Mouse (Mus musculus) hindbrain, embryonic 12.5 days (tissue): ENCODE measurements around the gene Tpsg1. TPM values are rescaled to one million over a fixed set of nuclear protein-coding genes. Genes with fewer than 3 reads are reported as not detected.
A peak's percentile ranks its signal among the peaks of the same experiment; 100 is the strongest.

ENCODE experiments used
- ATAC-seq: fragments of 200-750 bp; cut with Nextera tagmentation; 2 replicates; pipeline ENCODE4 v1.8.0; 2017; ENCODE audit warnings: moderate TSS enrichment; ENCODE audit not compliant: low FRiP score
- H3K27ac ChIP-seq: fragments of 300-500 bp; sonication (generic); 2 replicates; pipeline ENCODE4 v1.5.1; 2016; ENCODE audit warnings: mild to moderate bottlenecking
- H3K27me3 ChIP-seq: fragments of 300-500 bp; sonication (generic); 2 replicates; pipeline ENCODE4 v1.6.1; 2016; ENCODE audit warnings: mild to moderate bottlenecking
- H3K36me3 ChIP-seq: fragments of 300-500 bp; sonication (generic); 2 replicates; pipeline ENCODE4 v1.6.1; 2016; ENCODE audit warnings: mild to moderate bottlenecking
- H3K4me1 ChIP-seq: fragments of 300-500 bp; sonication (generic); 2 replicates; pipeline ENCODE4 v1.6.1; 2016
- H3K4me2 ChIP-seq: fragments of 300-500 bp; sonication (generic); replicated peaks from 2 replicates; pipeline ENCODE4 v1.6.1; 2016; ENCODE audit warnings: mild to moderate bottlenecking
- H3K4me3 ChIP-seq: fragments of 300-500 bp; sonication (generic); 2 replicates; pipeline ENCODE4 v1.5.1; 2016; ENCODE audit warnings: mild to moderate bottlenecking
- H3K9ac ChIP-seq: fragments of 300-500 bp; sonication (generic); 2 replicates; pipeline ENCODE4 v1.6.1; 2016; ENCODE audit warnings: mild to moderate bottlenecking, moderate library complexity
- H3K9me3 ChIP-seq: fragments of 300-500 bp; sonication (generic); replicated peaks from 2 replicates; pipeline ENCODE4 v1.6.1; 2016; ENCODE audit warnings: mild to moderate bottlenecking
- WGBS: fragments of 180-500 bp; shearing (Covaris S2); methylation state at CpG from one replicate; pipeline ENCODE4 v1.1.7; 2016; 5-methylcytosine and 5-hydroxymethylcytosine counted together
- polyA plus RNA-seq: library from polyadenylated mRNA; unstranded; fragments of >200 nt; fragmentation: Nextera tagmentation; extraction: Ambion mirVana; gene quantifications from 2 replicates; pipeline ENCODE4 v1.2.1, GENCODE M21; 2016

The Tpsg1 gene
- polyA plus RNA-seq, 1 experiment from 2014 or later, result not detected

- Histone ChIP-seq H3K4me1 (peaks cover 68% of the 10 kb centered on the region), H3K27me3 (no peaks in the 10 kb centered on the region; the same call in 1 of the 2 replicates), H3K4me2 (no peak overlapping the region), H3K4me3 (no peak overlapping the region), H3K9me3 (no peaks in the 10 kb centered on the region), H3K27ac (0 out of 2 replicates have a peak overlapping the region, but pooled peaks have one; percentile 12), H3K36me3 (no peaks in the 10 kb centered on the region), H3K9ac (no peak overlapping the region)
- WGBS, result 70% methylated on average over 7 of the region's 7 CpGs
- ATAC-seq, result no peak
These were observed 40.5 kb downstream of the Tpsg1 start for GRCm38 (mm10) chr17:25409621-25410020.

GRCm38 (mm10) chr17:25410180-25410579 lies 41.1 kb downstream of the Tpsg1 start:
- no peak overlapping the region for H3K4me3 ChIP-seq
- ATAC-seq, result no peak
- H3K36me3 ChIP-seq, result no peaks in the 10 kb centered on the region
- H3K27ac ChIP-seq, result 0 out of 2 replicates have a peak overlapping the region, but pooled peaks have one; percentile 30
- no peaks in the 10 kb centered on the region for H3K27me3 ChIP-seq
- WGBS, result 80% methylated on average over 6 of the region's 6 CpGs
- H3K9me3 ChIP-seq, result no peaks in the 10 kb centered on the region
- no peak overlapping the region for H3K9ac ChIP-seq
- no peak overlapping the region for H3K4me2 ChIP-seq
- H3K4me1 ChIP-seq, result peaks cover 68% of the 10 kb centered on the region

- WGBS, result 42% methylated on average over 7 of the region's 7 CpGs
- ATAC-seq, result no peak
- Histone ChIP-seq H3K27ac (peak overlapping the region; percentile 64), H3K36me3 (no peaks in the 10 kb centered on the region), H3K9ac (no peak overlapping the region), H3K27me3 (no peaks in the 10 kb centered on the region), H3K4me1 (peaks cover 68% of the 10 kb centered on the region), H3K4me2 (no peak overlapping the region), H3K4me3 (no peak overlapping the region), H3K9me3 (no peaks in the 10 kb centered on the region)
These were observed 41.7 kb downstream of the Tpsg1 start for GRCm38 (mm10) chr17:25410786-25411185.

GRCm38 (mm10) chr17:25411251-25411650 lies 42.2 kb downstream of the Tpsg1 start:
- Histone ChIP-seq H3K9ac (no peak overlapping the region), H3K4me2 (no peak overlapping the region), H3K9me3 (no peaks in the 10 kb centered on the region), H3K27me3 (no peaks in the 10 kb centered on the region), H3K36me3 (no peaks in the 10 kb centered on the region), H3K4me1 (peaks cover 68% of the 10 kb centered on the region), H3K4me3 (no peak overlapping the region), H3K27ac (peak overlapping the region; percentile 64)
- no peak for ATAC-seq
- WGBS, result 77% methylated on average over 4 of the region's 4 CpGs

GRCm38 (mm10) chr17:25414209-25414608 lies 45.1 kb downstream of the Tpsg1 start:
- no peak for ATAC-seq
- Histone ChIP-seq H3K4me1 (peaks cover 76% of the 10 kb centered on the region), H3K4me2 (no peak overlapping the region), H3K4me3 (no peak overlapping the region), H3K9me3 (no peaks in the 10 kb centered on the region), H3K36me3 (no peaks in the 10 kb centered on the region), H3K9ac (no peak overlapping the region), H3K27ac (no peak overlapping the region), H3K27me3 (no peaks in the 10 kb centered on the region)
- WGBS, result 77% methylated on average over 4 of the region's 4 CpGs

GRCm38 (mm10) chr17:25414917-25415316 lies 45.8 kb downstream of the Tpsg1 start:
- H3K9ac ChIP-seq, result 0 out of 2 replicates have a peak overlapping the region, but pooled peaks have one; percentile 45
- ATAC-seq, result no peak
- H3K9me3 ChIP-seq, result no peaks in the 10 kb centered on the region
- no peak overlapping the region for H3K4me3 ChIP-seq
- 28% methylated on average over 3 of the region's 3 CpGs for WGBS
- no peaks in the 10 kb centered on the region for H3K36me3 ChIP-seq
- H3K4me1 ChIP-seq, result peaks cover 78% of the 10 kb centered on the region
- no peaks in the 10 kb centered on the region for H3K27me3 ChIP-seq
- peak overlapping the region; percentile 86 for H3K27ac ChIP-seq
- H3K4me2 ChIP-seq, result 0 out of 2 replicates have a peak overlapping the region, but pooled peaks have one; percentile 25

GRCm38 (mm10) chr17:25415421-25415913 lies 46.4 kb downstream of the Tpsg1 start:
- no peaks in the 10 kb centered on the region for H3K9me3 ChIP-seq
- H3K4me1 ChIP-seq, result peaks cover 78% of the 10 kb centered on the region
- H3K27me3 ChIP-seq, result no peaks in the 10 kb centered on the region
- H3K4me3 ChIP-seq, result no peak overlapping the region
- H3K9ac ChIP-seq, result peak overlapping the region; percentile 45
- peak overlapping the region; percentile 25 for H3K4me2 ChIP-seq
- peak; percentile 48 for ATAC-seq
- H3K27ac ChIP-seq, result peak overlapping the region; percentile 86
- no peaks in the 10 kb centered on the region for H3K36me3 ChIP-seq
- WGBS, result 4% methylated on average over 6 of the region's 6 CpGs

- 13% methylated on average over 3 of the region's 3 CpGs for WGBS
- Histone ChIP-seq H3K9ac (0 out of 2 replicates have a peak overlapping the region, but pooled peaks have one; percentile 24), H3K4me3 (no peak overlapping the region), H3K9me3 (no peaks in the 10 kb centered on the region), H3K36me3 (no peaks in the 10 kb centered on the region), H3K4me2 (peak overlapping the region; percentile 25; the same call in 1 of the 2 replicates), H3K4me1 (peaks cover 75% of the 10 kb centered on the region), H3K27ac (peak overlapping the region; percentile 86), H3K27me3 (no peaks in the 10 kb centered on the region)
- ATAC-seq, result peak; percentile 29; the same call in 1 of the 2 replicates
These were observed 47.1 kb downstream of the Tpsg1 start for GRCm38 (mm10) chr17:25416219-25416618.

- Histone ChIP-seq H3K4me1 (peaks cover 71% of the 10 kb centered on the region), H3K9ac (no peak overlapping the region), H3K27ac (no peak overlapping the region), H3K9me3 (no peaks in the 10 kb centered on the region), H3K27me3 (no peaks in the 10 kb centered on the region), H3K4me2 (no peak overlapping the region), H3K4me3 (no peak overlapping the region), H3K36me3 (no peaks in the 10 kb centered on the region; the same call in 1 of the 2 replicates)
- ATAC-seq, result no peak
- 52% methylated on average over 6 of the region's 6 CpGs for WGBS
These were observed 48.9 kb downstream of the Tpsg1 start for GRCm38 (mm10) chr17:25417990-25418389.

- Histone ChIP-seq H3K27ac (peak overlapping the region; percentile 76), H3K4me1 (peaks cover 68% of the 10 kb centered on the region), H3K27me3 (no peaks in the 10 kb centered on the region), H3K4me3 (no peak overlapping the region), H3K9me3 (no peaks in the 10 kb centered on the region), H3K9ac (no peak overlapping the region), H3K4me2 (0 out of 2 replicates have a peak overlapping the region, but pooled peaks have one; percentile 15), H3K36me3 (no peaks in the 10 kb centered on the region; the same call in 1 of the 2 replicates)
- ATAC-seq, result 0 out of 2 replicates have a peak, but pooled peaks have one; percentile 62
- WGBS, result 16% methylated on average over 9 of the region's 9 CpGs
These were observed 49.9 kb downstream of the Tpsg1 start for GRCm38 (mm10) chr17:25418926-25419325.

GRCm38 (mm10) chr17:25420998-25421397 lies 51.9 kb downstream of the Tpsg1 start:
- no peak overlapping the region for H3K9ac ChIP-seq
- no peaks in the 10 kb centered on the region for H3K9me3 ChIP-seq
- no peak overlapping the region for H3K4me3 ChIP-seq
- no peak for ATAC-seq
- no peaks in the 10 kb centered on the region for H3K27me3 ChIP-seq
- peaks cover 58% of the 10 kb centered on the region for H3K4me1 ChIP-seq
- H3K36me3 ChIP-seq, result no peaks in the 10 kb centered on the region; the same call in 1 of the 2 replicates
- H3K27ac ChIP-seq, result no peak overlapping the region
- WGBS, result 89% methylated on average over 3 of the region's 3 CpGs
- H3K4me2 ChIP-seq, result no peak overlapping the region
